Mouse (Mus musculus): ENCODE measurements around the gene Depdc1b. TPM values are rescaled to one million over a fixed set of nuclear protein-coding genes. Genes with fewer than 3 reads are reported as not detected.

Depdc1b gene
- polyA plus RNA-seq, 1 experiment from 2014 or later: 22.9 TPM

DNA sequence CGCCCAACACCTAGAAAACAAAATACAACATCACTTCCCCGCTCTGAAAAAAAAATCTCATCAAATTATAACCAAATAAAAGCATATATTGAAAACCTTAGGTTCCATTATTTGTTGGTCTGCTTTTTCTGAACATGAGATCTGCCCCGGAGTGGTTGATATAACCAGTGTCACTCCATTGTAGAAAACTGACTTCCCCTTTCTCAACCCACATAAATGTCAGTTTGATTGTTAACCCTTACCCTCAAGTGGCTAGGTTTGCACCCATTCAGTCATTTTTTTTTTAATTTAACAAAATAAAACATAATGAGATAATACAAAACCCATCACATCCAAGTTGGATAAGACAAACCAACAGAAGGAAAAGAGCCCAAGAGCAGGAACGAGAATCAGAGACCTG, 25.8 kb upstream of the Depdc1b start:
- WGBS: 87% methylated on average over 4 of the region's 4 CpGs

GRCm38 (mm10) chr13:108297350-108298093, 18.6 kb upstream of the Depdc1b start:
- Histone ChIP-seq H3K36me3 (replicated peaks) (no peaks in the 10 kb centered on the region), H3K27ac (peak overlapping the region; percentile 77), H3K9me3 (no peaks in the 10 kb centered on the region), H3K4me1 (peaks cover 40% of the 10 kb centered on the region), H3K4me3 (peak overlapping the region; percentile 39), H3K27me3 (ENCODE audit: poor library complexity, severe bottlenecking) (no peaks in the 10 kb centered on the region)
- 28% methylated on average over 12 of the region's 12 CpGs for WGBS
- DNase-seq (ENCODE audit: extremely low spot score, low spot score): peak; percentile 29

More for the DNA sequence above, 25.8 kb upstream of the Depdc1b start:
- no peak for DNase-seq (ENCODE audit: extremely low spot score, low spot score)
- H3K4me3 ChIP-seq: no peak overlapping the region
- no peaks in the 10 kb centered on the region for H3K9me3 ChIP-seq
- no peak overlapping the region for H3K27ac ChIP-seq
- no peaks in the 10 kb centered on the region for H3K27me3 ChIP-seq (ENCODE audit: poor library complexity, severe bottlenecking)
- no peaks in the 10 kb centered on the region for H3K36me3 ChIP-seq (replicated peaks)
- 0 out of 2 replicates have a peak, but pooled peaks cover 3% of the 10 kb centered on the region for H3K4me1 ChIP-seq

- H3K27ac ChIP-seq: peak overlapping the region; percentile 77
- DNase-seq (ENCODE audit: extremely low spot score, low spot score): no peak
- H3K4me3 ChIP-seq: no peak overlapping the region
- H3K4me1 ChIP-seq: peaks cover 44% of the 10 kb centered on the region
- no peaks in the 10 kb centered on the region for H3K36me3 ChIP-seq (replicated peaks)
- no peaks in the 10 kb centered on the region for H3K27me3 ChIP-seq (ENCODE audit: poor library complexity, severe bottlenecking)
- 67% methylated on average over 5 of the region's 5 CpGs for WGBS
- H3K9me3 ChIP-seq: no peaks in the 10 kb centered on the region
Measured at GRCm38 (mm10) chr13:108298241-108298640, 17.9 kb upstream of the Depdc1b start.

- Histone ChIP-seq H3K27ac (peak overlapping the region; percentile 74), H3K9me3 (no peaks in the 10 kb centered on the region), H3K4me1 (peaks cover 51% of the 10 kb centered on the region), H3K4me3 (no peak overlapping the region), H3K36me3 (replicated peaks) (no peaks in the 10 kb centered on the region), H3K27me3 (ENCODE audit: poor library complexity, severe bottlenecking) (no peaks in the 10 kb centered on the region)
- 26% methylated on average over 5 of the region's 5 CpGs for WGBS
- peak; percentile 15 for DNase-seq (ENCODE audit: extremely low spot score, low spot score)
Measured at GRCm38 (mm10) chr13:108300346-108300950, 15.7 kb upstream of the Depdc1b start.

GRCm38 (mm10) chr13:108301411-108301810, 14.7 kb upstream of the Depdc1b start:
- peak overlapping the region; percentile 82 for H3K27ac ChIP-seq
- no peak overlapping the region for H3K4me3 ChIP-seq
- peaks cover 51% of the 10 kb centered on the region for H3K4me1 ChIP-seq
- no peaks in the 10 kb centered on the region for H3K27me3 ChIP-seq (ENCODE audit: poor library complexity, severe bottlenecking)
- DNase-seq (ENCODE audit: extremely low spot score, low spot score): peak; percentile 46
- H3K9me3 ChIP-seq: no peaks in the 10 kb centered on the region
- H3K36me3 ChIP-seq (replicated peaks): no peaks in the 10 kb centered on the region
- 34% methylated on average over 7 of the region's 7 CpGs for WGBS

GRCm38 (mm10) chr13:108302957-108303675, 13.0 kb upstream of the Depdc1b start:
- WGBS: 87% methylated on average over 7 of the region's 7 CpGs

DNA sequence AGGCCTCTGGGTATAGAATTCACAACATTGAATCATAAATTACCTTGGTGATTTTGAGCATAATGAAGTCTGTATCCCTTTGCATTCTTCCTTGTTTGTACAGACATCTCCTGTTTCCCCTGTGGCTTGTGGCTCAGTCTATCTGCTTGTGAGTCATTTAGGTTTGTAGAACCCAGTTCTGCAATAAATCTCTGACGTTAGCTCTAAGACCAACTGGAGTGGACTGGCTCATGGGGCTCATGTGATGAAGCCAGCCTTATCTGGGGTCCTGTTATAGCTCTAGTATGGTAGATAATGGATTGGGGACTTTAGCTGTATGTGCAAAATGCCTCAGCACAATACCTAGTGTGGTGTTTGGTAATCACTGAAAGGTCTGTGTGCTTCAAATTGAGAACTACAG, 12.3 kb upstream of the Depdc1b start:
- WGBS: 81% methylated on average over 1 of the region's 1 CpGs
- no peaks in the 10 kb centered on the region for H3K36me3 ChIP-seq (replicated peaks)
- no peaks in the 10 kb centered on the region for H3K27me3 ChIP-seq (ENCODE audit: poor library complexity, severe bottlenecking)
- H3K9me3 ChIP-seq: no peaks in the 10 kb centered on the region
- no peak overlapping the region for H3K4me3 ChIP-seq
- no peak overlapping the region for H3K27ac ChIP-seq
- peaks cover 35% of the 10 kb centered on the region for H3K4me1 ChIP-seq
- DNase-seq (ENCODE audit: extremely low spot score, low spot score): no peak

More at GRCm38 (mm10) chr13:108302957-108303675, 13.0 kb upstream of the Depdc1b start:
- H3K4me3 ChIP-seq: no peak overlapping the region
- peaks cover 37% of the 10 kb centered on the region for H3K4me1 ChIP-seq
- H3K27ac ChIP-seq: no peak overlapping the region
- no peak for DNase-seq (ENCODE audit: extremely low spot score, low spot score)
- no peaks in the 10 kb centered on the region for H3K36me3 ChIP-seq (replicated peaks)
- no peaks in the 10 kb centered on the region for H3K27me3 ChIP-seq (ENCODE audit: poor library complexity, severe bottlenecking)
- no peaks in the 10 kb centered on the region for H3K9me3 ChIP-seq

DNA sequence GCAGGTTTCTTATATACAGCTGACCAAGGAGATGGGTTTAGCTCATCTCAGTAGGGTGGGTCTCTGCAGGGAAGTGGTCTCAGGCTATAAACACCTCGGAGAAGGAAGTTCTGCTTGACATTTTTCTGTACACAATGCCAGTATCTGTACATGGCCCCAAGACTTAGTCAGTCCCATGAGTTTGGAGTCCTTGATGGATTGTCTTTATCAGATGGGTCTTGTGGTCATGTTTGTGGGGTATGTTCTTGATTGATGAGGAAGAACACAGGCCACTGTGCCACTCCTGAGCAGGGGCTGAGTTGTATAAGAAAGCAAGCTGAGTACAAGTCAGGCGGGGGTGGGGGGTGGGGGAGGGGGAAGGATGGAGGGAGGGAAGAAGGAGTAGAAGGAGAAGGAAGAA, 11.5 kb upstream of the Depdc1b start:
- 63% methylated on average over 2 of the region's 2 CpGs for WGBS
- DNase-seq (ENCODE audit: extremely low spot score, low spot score): no peak
- Histone ChIP-seq H3K36me3 (replicated peaks) (no peaks in the 10 kb centered on the region), H3K4me3 (no peak overlapping the region), H3K27ac (no peak overlapping the region), H3K27me3 (ENCODE audit: poor library complexity, severe bottlenecking) (no peaks in the 10 kb centered on the region), H3K4me1 (peaks cover 35% of the 10 kb centered on the region), H3K9me3 (no peaks in the 10 kb centered on the region)

- WGBS: under 1% methylated on average over 32 of the region's 32 CpGs
- peaks cover 25% of the 10 kb centered on the region for H3K4me1 ChIP-seq
- H3K27ac ChIP-seq: peak overlapping the region; percentile 95
- H3K27me3 ChIP-seq (ENCODE audit: poor library complexity, severe bottlenecking): no peaks in the 10 kb centered on the region
- no peaks in the 10 kb centered on the region for H3K9me3 ChIP-seq
- H3K4me3 ChIP-seq: peak overlapping the region; percentile 90
- peak; percentile 61 for DNase-seq (ENCODE audit: extremely low spot score, low spot score)
- peaks cover 16% of the 10 kb centered on the region for H3K36me3 ChIP-seq (replicated peaks)
Measured at GRCm38 (mm10) chr13:108316487-108316903, 363 bp downstream of the Depdc1b start.

DNA sequence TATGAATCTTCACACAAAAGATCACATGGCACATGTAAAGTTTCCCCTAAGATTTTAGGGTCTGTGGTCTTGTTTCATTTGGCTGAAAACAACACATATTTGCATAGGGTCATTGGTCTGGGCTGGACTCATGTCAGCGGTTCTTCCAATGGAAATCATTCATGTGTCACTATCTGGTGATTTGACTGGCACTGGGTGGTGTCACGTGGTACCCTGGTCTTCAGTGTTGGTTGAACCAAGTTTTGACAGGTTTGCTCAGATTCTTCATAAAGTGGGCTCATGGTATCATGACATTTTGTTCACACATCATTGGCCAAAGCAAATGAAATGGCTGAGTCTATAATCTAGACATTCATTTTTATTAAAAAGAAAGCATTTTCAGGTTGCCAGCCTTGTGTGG, 1.3 kb downstream of the Depdc1b start:
- Histone ChIP-seq H3K27me3 (ENCODE audit: poor library complexity, severe bottlenecking) (no peaks in the 10 kb centered on the region), H3K4me3 (peak overlapping the region; percentile 90), H3K4me1 (peaks cover 25% of the 10 kb centered on the region), H3K27ac (no peak overlapping the region), H3K9me3 (no peaks in the 10 kb centered on the region), H3K36me3 (replicated peaks) (peaks cover 16% of the 10 kb centered on the region)
- 95% methylated on average over 2 of the region's 2 CpGs for WGBS
- no peak for DNase-seq (ENCODE audit: extremely low spot score, low spot score)

- no peak overlapping the region for H3K4me3 ChIP-seq
- no peak for DNase-seq (ENCODE audit: extremely low spot score, low spot score)
- H3K4me1 ChIP-seq: peaks cover 25% of the 10 kb centered on the region
- WGBS: 96% methylated on average over 8 of the region's 8 CpGs
- H3K27ac ChIP-seq: no peak overlapping the region
- H3K27me3 ChIP-seq (ENCODE audit: poor library complexity, severe bottlenecking): no peaks in the 10 kb centered on the region
- no peaks in the 10 kb centered on the region for H3K9me3 ChIP-seq
- peaks cover 22% of the 10 kb centered on the region for H3K36me3 ChIP-seq (replicated peaks)
Measured at GRCm38 (mm10) chr13:108319028-108319427, 2.9 kb downstream of the Depdc1b start.

- Histone ChIP-seq H3K4me1 (peaks cover 23% of the 10 kb centered on the region), H3K9me3 (no peaks in the 10 kb centered on the region), H3K27me3 (ENCODE audit: poor library complexity, severe bottlenecking) (no peaks in the 10 kb centered on the region), H3K27ac (no peak overlapping the region), H3K4me3 (no peak overlapping the region), H3K36me3 (replicated peaks) (peaks cover 34% of the 10 kb centered on the region)
- DNase-seq (ENCODE audit: extremely low spot score, low spot score): no peak
- WGBS: 93% methylated on average over 8 of the region's 8 CpGs
Measured at GRCm38 (mm10) chr13:108320216-108320615, 4.1 kb downstream of the Depdc1b start.

- DNase-seq (ENCODE audit: extremely low spot score, low spot score): no peak
- Histone ChIP-seq H3K27ac (no peak overlapping the region), H3K27me3 (ENCODE audit: poor library complexity, severe bottlenecking) (no peaks in the 10 kb centered on the region), H3K4me1 (peaks cover 4% of the 10 kb centered on the region), H3K9me3 (no peaks in the 10 kb centered on the region), H3K36me3 (replicated peaks) (peaks cover 56% of the 10 kb centered on the region), H3K4me3 (no peak overlapping the region)
- WGBS: 96% methylated on average over 2 of the region's 2 CpGs
Measured at GRCm38 (mm10) chr13:108322466-108322865, 6.3 kb downstream of the Depdc1b start.
